ENCODE assay signal across 23 mouse cellular contexts in genomic region chr5:32043996-32044395, GRCm38 (mm10).
DNase-seq lines count a peak whose midpoint lies in the region; ATAC-seq and TF ChIP-seq lines count a peak whose summit lies in the region.
"Had no signal": no experiment of that assay in that cellular context is flagged by ENCODE, and none has a peak within 500 bp of the region (broad histone marks: within the 10 kb centered on the region; RNA-seq: fewer than 3 reads in every experiment).

No protein-coding gene starts in this region.

- ATAC-seq in embryonic facial prominence, embryonic 15.5 days (ENCODE audit: insufficient number of reproducible peaks, low FRiP score, low TSS enrichment, low read depth): no peak
- peak; percentile 55; the same call in 1 of the 2 replicates for ATAC-seq in kidney, embryonic 14.5 days (ENCODE audit: low FRiP score, low TSS enrichment)
- ATAC-seq: activated CD4-positive, CD25-positive, alpha-beta regulatory T cell, adult 4 months; forebrain, embryonic 14.5 days; forebrain, postnatal 0 days; hindbrain, embryonic 16.5 days; intestine, embryonic 15.5 days had no signal

- no peak overlapping the region for H3K9ac ChIP-seq in embryonic facial prominence, embryonic 15.5 days
- H3K9ac ChIP-seq in kidney, embryonic 14.5 days (ENCODE audit: low read depth, low read length): no peak overlapping the region
- H3K9ac ChIP-seq: embryonic facial prominence, embryonic 13.5 days; forebrain, postnatal 0 days; hindbrain, embryonic 13.5 days; intestine, embryonic 15.5 days had no signal

- TF ChIP-seq CTCF in cortical plate, adult 2 months (IDR thresholded peaks at IDR 0.05; ENCODE audit: extremely low read depth, insufficient read depth, low read length): no peak

- H3K27me3 ChIP-seq in embryonic facial prominence, embryonic 15.5 days: no peaks in the 10 kb centered on the region
- no peaks in the 10 kb centered on the region for H3K27me3 ChIP-seq in embryonic facial prominence, embryonic 10.5 days (replicated peaks; ENCODE audit: low read depth, poor library complexity, severe bottlenecking)
- H3K27me3 ChIP-seq in kidney, embryonic 14.5 days (ENCODE audit: control insufficient read depth, insufficient read depth, low read length): no peaks in the 10 kb centered on the region
- H3K27me3 ChIP-seq: embryonic facial prominence, embryonic 13.5 days; hindbrain, embryonic 13.5 days; intestine, embryonic 15.5 days had no signal

- no peak overlapping the region for H3K4me3 ChIP-seq in embryonic facial prominence, embryonic 15.5 days (replicated peaks)
- H3K4me3 ChIP-seq in embryonic facial prominence, embryonic 10.5 days: no peak overlapping the region
- no peak overlapping the region for H3K4me3 ChIP-seq in kidney, embryonic 14.5 days (ENCODE audit: low read length)
- no peak overlapping the region for H3K4me3 ChIP-seq in cortical plate, adult 2 months (ENCODE audit: insufficient read depth, low read length)
- H3K4me3 ChIP-seq: embryonic facial prominence, embryonic 13.5 days; heart, adult 2 months; hindbrain, embryonic 10.5 days; hindbrain, embryonic 13.5 days; intestine, embryonic 15.5 days had no signal

- H3K36me3 ChIP-seq in embryonic facial prominence, embryonic 15.5 days: no peaks in the 10 kb centered on the region
- H3K36me3 ChIP-seq in embryonic facial prominence, embryonic 10.5 days (replicated peaks): no peaks in the 10 kb centered on the region
- no peaks in the 10 kb centered on the region for H3K36me3 ChIP-seq in kidney, embryonic 14.5 days (ENCODE audit: control insufficient read depth, insufficient read depth, low read length)
- H3K36me3 ChIP-seq: embryonic facial prominence, embryonic 13.5 days; hindbrain, embryonic 10.5 days; hindbrain, embryonic 13.5 days; intestine, embryonic 15.5 days had no signal

- no peaks in the 10 kb centered on the region for H3K9me3 ChIP-seq in embryonic facial prominence, embryonic 15.5 days (replicated peaks)
- no peaks in the 10 kb centered on the region for H3K9me3 ChIP-seq in embryonic facial prominence, embryonic 10.5 days
- H3K9me3 ChIP-seq in kidney, embryonic 14.5 days (ENCODE audit: control insufficient read depth, low read length): no peaks in the 10 kb centered on the region
- H3K9me3 ChIP-seq: embryonic facial prominence, embryonic 13.5 days; hindbrain, embryonic 10.5 days; hindbrain, embryonic 13.5 days; intestine, embryonic 15.5 days had no signal

- peak overlapping the region; percentile 36; the same call in 1 of the 2 replicates for H3K27ac ChIP-seq in embryonic facial prominence, embryonic 15.5 days (replicated peaks)
- H3K27ac ChIP-seq in embryonic facial prominence, embryonic 10.5 days (replicated peaks): no peak overlapping the region; the same call in 1 of the 2 replicates
- no peak overlapping the region for H3K27ac ChIP-seq in kidney, embryonic 14.5 days (ENCODE audit: low read depth, low read length)
- H3K27ac ChIP-seq in cortical plate, adult 2 months (ENCODE audit: insufficient read depth, low read length): peak overlapping the region; percentile 3; the same call in 1 of the 2 replicates
- H3K27ac ChIP-seq: embryonic facial prominence, embryonic 13.5 days; heart, adult 2 months; hindbrain, embryonic 10.5 days; hindbrain, embryonic 13.5 days; intestine, embryonic 15.5 days had no signal

- no peak for DNase-seq in embryonic facial prominence, embryonic 10.5 days (ENCODE audit: low spot score)
- no peak for DNase-seq in kidney, adult 8-10 months
- DNase-seq in cerebellum, postnatal 10 days: no peak
- DNase-seq: adrenal gland, adult 8-10 months; adrenal gland, postnatal 25 days; cerebellum, adult 11-12 months; cerebellum, adult 8-10 months; cerebellum, postnatal 14 days; forebrain, postnatal 0 days; gastrocnemius, postnatal 10 days; gastrocnemius, postnatal 36 days; heart, adult 2 months had no signal

- peaks cover 6% of the 10 kb centered on the region; the same call in 1 of the 2 replicates for H3K4me1 ChIP-seq in embryonic facial prominence, embryonic 15.5 days
- H3K4me1 ChIP-seq in embryonic facial prominence, embryonic 10.5 days: 0 out of 2 replicates have a peak, but pooled peaks cover 4% of the 10 kb centered on the region
- H3K4me1 ChIP-seq in kidney, embryonic 14.5 days (ENCODE audit: control insufficient read depth, insufficient read depth, low read length): peaks cover 6% of the 10 kb centered on the region; the same call in 1 of the 2 replicates
- peaks cover 3% of the 10 kb centered on the region; the same call in 1 of the 2 replicates for H3K4me1 ChIP-seq in cortical plate, adult 2 months (ENCODE audit: control insufficient read depth, insufficient read depth, low read length)
- H3K4me1 ChIP-seq: hindbrain, embryonic 13.5 days had no signal

- TF ChIP-seq POLR2A in cortical plate, adult 2 months (IDR thresholded peaks at IDR 0.05; ENCODE audit: extremely low read depth, insufficient read depth, low read length): no peak

- H3K4me2 ChIP-seq in embryonic facial prominence, embryonic 15.5 days (replicated peaks): no peak overlapping the region
- no peak overlapping the region for H3K4me2 ChIP-seq in kidney, embryonic 14.5 days (replicated peaks; ENCODE audit: low read depth, low read length)
- H3K4me2 ChIP-seq: embryonic facial prominence, embryonic 13.5 days; heart, embryonic 11.5 days; hindbrain, embryonic 13.5 days; intestine, embryonic 15.5 days had no signal

Comparison
In these comparisons a context has a peak if more than half of its experiments do, and no peak if none do; other contexts are left out.
1. H3K27ac ChIP-seq: peak in embryonic facial prominence, embryonic 15.5 days (single experiment) and cortical plate, adult 2 months (single experiment); none in embryonic facial prominence, embryonic 10.5 days (single experiment) and kidney, embryonic 14.5 days (single experiment).